Mouse (Mus musculus) heart, embryonic 12.5 days (tissue): Measurements from ENCODE around the gene Cyp2s1. TPM values are rescaled to one million over a fixed set of nuclear protein-coding genes. Genes with fewer than 3 reads are reported as not detected.
"Not testable (repeated sequence)": the region's sequence is repeated elsewhere in the genome, so short reads cannot be mapped to it uniquely, and the experiment has no call there.

ENCODE experiments used
- ATAC-seq: fragments of 200-750 bp; cut with Nextera tagmentation; 2 replicates; pipeline ENCODE4 v1.8.0; 2017; ENCODE audit warnings: moderate TSS enrichment, moderate library complexity; ENCODE audit not compliant: insufficient number of reproducible peaks, low FRiP score
- H3K27ac ChIP-seq: fragments of 300-500 bp; sonication (generic); 2 replicates; pipeline ENCODE4 v1.5.1; 2016; ENCODE audit warnings: mild to moderate bottlenecking, moderate library complexity; ENCODE audit not compliant: poor library complexity, severe bottlenecking
- H3K27me3 ChIP-seq: fragments of 300-500 bp; sonication (generic); replicated peaks from 2 replicates; pipeline ENCODE4 v1.6.1; 2016; ENCODE audit warnings: mild to moderate bottlenecking, moderate library complexity
- H3K36me3 ChIP-seq: fragments of 300-500 bp; sonication (generic); 2 replicates; pipeline ENCODE4 v1.6.1; 2016; ENCODE audit warnings: mild to moderate bottlenecking, moderate library complexity
- H3K4me1 ChIP-seq: fragments of 300-500 bp; sonication (generic); replicated peaks from 2 replicates; pipeline ENCODE4 v1.6.1; 2016; ENCODE audit warnings: mild to moderate bottlenecking
- H3K4me2 ChIP-seq: fragments of 300-500 bp; sonication (generic); 2 replicates; pipeline ENCODE4 v1.6.1; 2016; ENCODE audit warnings: mild to moderate bottlenecking, moderate library complexity
- H3K4me3 ChIP-seq: fragments of 300-500 bp; sonication (generic); 2 replicates; pipeline ENCODE4 v1.5.1; 2016; ENCODE audit warnings: mild to moderate bottlenecking
- H3K9ac ChIP-seq: fragments of 300-500 bp; sonication (generic); 2 replicates; pipeline ENCODE4 v1.6.1; 2016; ENCODE audit warnings: mild to moderate bottlenecking, moderate library complexity
- H3K9me3 ChIP-seq: fragments of 300-500 bp; sonication (generic); replicated peaks from 2 replicates; pipeline ENCODE4 v1.6.1; 2016; ENCODE audit warnings: mild to moderate bottlenecking, moderate library complexity
- WGBS: fragments of 180-500 bp; shearing (Covaris S2); methylation state at CpG from one replicate; pipeline ENCODE4 v1.1.7; 2016; 5-methylcytosine and 5-hydroxymethylcytosine counted together
- polyA plus RNA-seq: library from polyadenylated mRNA; unstranded; fragments of >200 nt; fragmentation: Nextera tagmentation; extraction: Ambion mirVana; gene quantifications from 2 replicates; pipeline ENCODE4 v1.2.1, GENCODE M21; 2016

Gene Cyp2s1
- polyA plus RNA-seq, 1 experiment from 2014 or later: 3.1 TPM

GRCm38 (mm10) chr7:25805631-25806343 is 10.9 kb downstream of the Cyp2s1 start:
- WGBS: 26% methylated on average over 21 of the region's 21 CpGs
- H3K4me3 ChIP-seq: no peak overlapping the region
- no peaks in the 10 kb centered on the region for H3K9me3 ChIP-seq
- peak overlapping the region; percentile 3; the same call in 1 of the 2 replicates for H3K9ac ChIP-seq
- H3K4me2 ChIP-seq: peak overlapping the region; percentile 45
- no peaks in the 10 kb centered on the region for H3K27me3 ChIP-seq
- H3K36me3 ChIP-seq: no peaks in the 10 kb centered on the region
- ATAC-seq: peak; percentile 20; the same call in 1 of the 2 replicates
- no peak overlapping the region for H3K27ac ChIP-seq
- H3K4me1 ChIP-seq: peaks cover 24% of the 10 kb centered on the region

- no peak overlapping the region for H3K4me2 ChIP-seq
- no peaks in the 10 kb centered on the region for H3K9me3 ChIP-seq
- H3K9ac ChIP-seq: no peak overlapping the region
- no peaks in the 10 kb centered on the region for H3K27me3 ChIP-seq
- WGBS: 34% methylated on average over 4 of the region's 4 CpGs
- H3K4me1 ChIP-seq: peaks cover 24% of the 10 kb centered on the region
- no peaks in the 10 kb centered on the region for H3K36me3 ChIP-seq
- H3K27ac ChIP-seq: no peak overlapping the region
- H3K4me3 ChIP-seq: no peak overlapping the region
- ATAC-seq: no peak
These were observed 11.9 kb downstream of the Cyp2s1 start for GRCm38 (mm10) chr7:25804792-25805191.

GRCm38 (mm10) chr7:25803460-25803859 is 13.3 kb downstream of the Cyp2s1 start:
- H3K4me3 ChIP-seq: no peak overlapping the region
- WGBS: 59% methylated on average over 13 of the region's 13 CpGs
- no peak for ATAC-seq

GRCm38 (mm10) chr7:25802241-25803125 is 14.2 kb downstream of the Cyp2s1 start:
- Histone ChIP-seq H3K4me1 (peaks cover 24% of the 10 kb centered on the region), H3K27me3 (no peaks in the 10 kb centered on the region), H3K9me3 (peaks cover 4% of the 10 kb centered on the region; the same call in 1 of the 2 replicates), H3K4me2 (peak overlapping the region; percentile 61), H3K36me3 (no peaks in the 10 kb centered on the region), H3K4me3 (peak overlapping the region; percentile 30), H3K9ac (peak overlapping the region; percentile 15; the same call in 1 of the 2 replicates), H3K27ac (peak overlapping the region; percentile 49)
- peak; percentile 78 for ATAC-seq
- WGBS: 18% methylated on average over 24 of the region's 24 CpGs

More at GRCm38 (mm10) chr7:25803460-25803859, 13.3 kb downstream of the Cyp2s1 start:
- H3K4me1 ChIP-seq: peaks cover 24% of the 10 kb centered on the region
- H3K4me2 ChIP-seq: no peak overlapping the region
- H3K36me3 ChIP-seq: no peaks in the 10 kb centered on the region
- H3K9me3 ChIP-seq: peaks cover 2% of the 10 kb centered on the region; the same call in 1 of the 2 replicates
- no peak overlapping the region for H3K9ac ChIP-seq
- H3K27ac ChIP-seq: no peak overlapping the region
- H3K27me3 ChIP-seq: no peaks in the 10 kb centered on the region

- no peak for ATAC-seq
- no peaks in the 10 kb centered on the region for H3K36me3 ChIP-seq
- H3K4me3 ChIP-seq: no peak overlapping the region
- peaks cover 23% of the 10 kb centered on the region for H3K4me1 ChIP-seq
- no peaks in the 10 kb centered on the region for H3K27me3 ChIP-seq
- WGBS: 85% methylated on average over 6 of the region's 6 CpGs
- H3K4me2 ChIP-seq: no peak overlapping the region
- no peak overlapping the region for H3K9ac ChIP-seq
- H3K27ac ChIP-seq: no peak overlapping the region
- H3K9me3 ChIP-seq: peaks cover 4% of the 10 kb centered on the region; the same call in 1 of the 2 replicates
These were observed 15.7 kb downstream of the Cyp2s1 start for GRCm38 (mm10) chr7:25801031-25801430.

GRCm38 (mm10) chr7:25799369-25799768 is 17.3 kb downstream of the Cyp2s1 start:
- no peaks in the 10 kb centered on the region for H3K36me3 ChIP-seq
- no peak for ATAC-seq
- no peak overlapping the region for H3K27ac ChIP-seq
- no peak overlapping the region for H3K4me3 ChIP-seq
- 81% methylated on average over 1 of the region's 1 CpGs for WGBS
- no peak overlapping the region for H3K4me2 ChIP-seq
- peaks cover 18% of the 10 kb centered on the region for H3K4me1 ChIP-seq
- peaks cover 4% of the 10 kb centered on the region; the same call in 1 of the 2 replicates for H3K9me3 ChIP-seq
- no peaks in the 10 kb centered on the region for H3K27me3 ChIP-seq
- no peak overlapping the region for H3K9ac ChIP-seq

GRCm38 (mm10) chr7:25798540-25798939 is 18.2 kb downstream of the Cyp2s1 start:
- 79% methylated on average over 2 of the region's 2 CpGs for WGBS
- Histone ChIP-seq H3K4me3 (no peak overlapping the region), H3K27me3 (no peaks in the 10 kb centered on the region), H3K9me3 (peaks cover 4% of the 10 kb centered on the region; the same call in 1 of the 2 replicates), H3K4me1 (peaks cover 16% of the 10 kb centered on the region), H3K27ac (no peak overlapping the region), H3K9ac (no peak overlapping the region), H3K36me3 (no peaks in the 10 kb centered on the region), H3K4me2 (no peak overlapping the region)
- no peak for ATAC-seq

GRCm38 (mm10) chr7:25794775-25795174 is 21.9 kb downstream of the Cyp2s1 start:
- Histone ChIP-seq H3K4me2 (no peak overlapping the region), H3K9ac (no peak overlapping the region), H3K9me3 (peaks cover 4% of the 10 kb centered on the region; the same call in 1 of the 2 replicates), H3K4me1 (peaks cover 6% of the 10 kb centered on the region; the same call in 1 of the 2 replicates), H3K27ac (no peak overlapping the region), H3K4me3 (no peak overlapping the region), H3K27me3 (no peaks in the 10 kb centered on the region), H3K36me3 (no peaks in the 10 kb centered on the region)
- WGBS: 81% methylated on average over 8 of the region's 8 CpGs
- ATAC-seq: no peak

- peaks cover 4% of the 10 kb centered on the region; the same call in 1 of the 2 replicates for H3K9me3 ChIP-seq
- no peaks in the 10 kb centered on the region for H3K36me3 ChIP-seq
- H3K4me1 ChIP-seq: peaks cover 16% of the 10 kb centered on the region
- H3K27ac ChIP-seq: no peak overlapping the region
- H3K27me3 ChIP-seq: no peaks in the 10 kb centered on the region
- H3K4me3 ChIP-seq: no peak overlapping the region
- no peak overlapping the region for H3K4me2 ChIP-seq
- H3K9ac ChIP-seq: no peak overlapping the region
- no peak for ATAC-seq
- WGBS: 45% methylated on average over 3 of the region's 3 CpGs
These were observed 23.0 kb downstream of the Cyp2s1 start for GRCm38 (mm10) chr7:25793679-25794078.

GRCm38 (mm10) chr7:25792966-25793365 is 23.7 kb downstream of the Cyp2s1 start:
- not testable (repeated sequence) for H3K9me3 ChIP-seq, H3K9ac ChIP-seq, H3K27ac ChIP-seq, H3K4me2 ChIP-seq, ATAC-seq, H3K27me3 ChIP-seq, H3K4me3 ChIP-seq, H3K36me3 ChIP-seq
- 63% methylated on average over 9 of the region's 9 CpGs for WGBS
- H3K4me1 ChIP-seq: peaks cover 21% of the 10 kb centered on the region

- Histone ChIP-seq H3K36me3 (peaks cover 6% of the 10 kb centered on the region; the same call in 1 of the 2 replicates), H3K4me3 (no peak overlapping the region), H3K27me3 (no peaks in the 10 kb centered on the region), H3K9me3 (no peaks in the 10 kb centered on the region), H3K4me2 (no peak overlapping the region), H3K27ac (no peak overlapping the region), H3K4me1 (peaks cover 44% of the 10 kb centered on the region), H3K9ac (no peak overlapping the region)
- WGBS: 62% methylated on average over 8 of the region's 8 CpGs
- ATAC-seq: no peak
These were observed 26.1 kb downstream of the Cyp2s1 start for GRCm38 (mm10) chr7:25790615-25791014.
